In genomic region chr8:12749116-12749515, GRCm38 (mm10) we compare ENCODE assay signal across 18 mouse cellular contexts. TPM values are rescaled to one million over a fixed set of nuclear protein-coding genes. Genes with fewer than 3 reads are reported as not detected.
DNase-seq lines count a peak whose midpoint lies in the region; ATAC-seq and TF ChIP-seq lines count a peak whose summit lies in the region.
"Had no signal": no experiment of that assay in that cellular context is flagged by ENCODE, and none has a peak within 500 bp of the region (broad histone marks: within the 10 kb centered on the region; RNA-seq: fewer than 3 reads in every experiment).

No protein-coding gene starts in this region.

- no peaks in the 10 kb centered on the region for H3K36me3 ChIP-seq in kidney, adult 2 months (ENCODE audit: control insufficient read depth, insufficient read depth, low read length)
- no peaks in the 10 kb centered on the region for H3K36me3 ChIP-seq in kidney, embryonic 16.5 days (ENCODE audit: insufficient read depth, low read length)
- no peaks in the 10 kb centered on the region for H3K36me3 ChIP-seq in thymus, adult 2 months (ENCODE audit: control insufficient read depth, insufficient read depth, low read length)
- H3K36me3 ChIP-seq: embryonic facial prominence, embryonic 13.5 days; heart, embryonic 13.5 days had no signal

- H3K27ac ChIP-seq in kidney, adult 2 months (ENCODE audit: insufficient read depth, low read depth, low read length), result peak overlapping the region; percentile 85
- no peak overlapping the region for H3K27ac ChIP-seq in kidney, embryonic 16.5 days (ENCODE audit: low read length)
- H3K27ac ChIP-seq in thymus, adult 2 months (ENCODE audit: control insufficient read depth, insufficient read depth, low read length), result no peak overlapping the region
- H3K27ac ChIP-seq: embryonic facial prominence, embryonic 13.5 days; forebrain, embryonic 13.5 days; heart, embryonic 13.5 days had no signal

- H3K9ac ChIP-seq in kidney, embryonic 16.5 days (replicated peaks; ENCODE audit: low read length), result no peak overlapping the region
- H3K9ac ChIP-seq: embryonic facial prominence, embryonic 13.5 days; forebrain, embryonic 13.5 days; forebrain, postnatal 0 days; heart, embryonic 13.5 days had no signal

- peaks cover 3% of the 10 kb centered on the region; the same call in 1 of the 2 replicates for H3K9me3 ChIP-seq in kidney, embryonic 16.5 days (ENCODE audit: low read length)
- H3K9me3 ChIP-seq: forebrain, embryonic 13.5 days had no signal

- no peaks in the 10 kb centered on the region for H3K27me3 ChIP-seq in kidney, adult 2 months (replicated peaks; ENCODE audit: control insufficient read depth, insufficient read depth, low read length)
- no peaks in the 10 kb centered on the region for H3K27me3 ChIP-seq in kidney, embryonic 16.5 days (ENCODE audit: insufficient read depth, low read length)
- no peaks in the 10 kb centered on the region for H3K27me3 ChIP-seq in thymus, adult 2 months (ENCODE audit: control insufficient read depth, insufficient read depth, low read length)
- H3K27me3 ChIP-seq: embryonic facial prominence, embryonic 13.5 days; forebrain, embryonic 13.5 days; heart, embryonic 13.5 days had no signal

- H3K4me1 ChIP-seq in kidney, adult 2 months (ENCODE audit: control insufficient read depth, insufficient read depth, low read length), result peaks cover 24% of the 10 kb centered on the region; the same call in 1 of the 2 replicates
- peaks cover 5% of the 10 kb centered on the region; the same call in 1 of the 2 replicates for H3K4me1 ChIP-seq in kidney, embryonic 16.5 days (ENCODE audit: insufficient read depth, low read length)
- H3K4me1 ChIP-seq in thymus, adult 2 months (replicated peaks; ENCODE audit: control insufficient read depth, insufficient read depth, low read length), result no peaks in the 10 kb centered on the region
- H3K4me1 ChIP-seq: forebrain, embryonic 13.5 days; heart, embryonic 13.5 days had no signal

- TF ChIP-seq CTCF in kidney, adult 2 months (conservative IDR thresholded peaks at IDR 0.05; ENCODE audit: insufficient read depth, insufficient read length, low read depth, low read length), result no peak
- no peak for TF ChIP-seq CTCF in thymus, adult 2 months (IDR thresholded peaks at IDR 0.05; ENCODE audit: borderline replicate concordance, control insufficient read depth, extremely low read depth, insufficient read depth, low read length, poor library complexity)

- no peak overlapping the region for H3K4me2 ChIP-seq in kidney, embryonic 16.5 days (replicated peaks; ENCODE audit: low read depth, low read length)
- H3K4me2 ChIP-seq: embryonic facial prominence, embryonic 13.5 days; forebrain, embryonic 13.5 days; heart, embryonic 13.5 days had no signal

- no peak for ATAC-seq in kidney, embryonic 16.5 days (ENCODE audit: low FRiP score, low TSS enrichment)
- ATAC-seq: forebrain, embryonic 13.5 days; forebrain, postnatal 0 days had no signal

- no peak overlapping the region for H3K4me3 ChIP-seq in kidney, adult 2 months (ENCODE audit: insufficient read depth, low read depth, low read length)
- H3K4me3 ChIP-seq in kidney, embryonic 16.5 days (ENCODE audit: low read length), result no peak overlapping the region
- no peak overlapping the region for H3K4me3 ChIP-seq in thymus, adult 2 months (ENCODE audit: control insufficient read depth, insufficient read depth, low read length)
- H3K4me3 ChIP-seq: embryonic facial prominence, embryonic 13.5 days; forebrain, embryonic 13.5 days; heart, embryonic 13.5 days had no signal

- WGBS in kidney, adult 2 months, result 57% methylated on average over 7 of the region's 7 CpGs
- WGBS in kidney, embryonic 16.5 days, result 78% methylated on average over 7 of the region's 7 CpGs
- 93% methylated on average over 7 of the region's 7 CpGs for WGBS in thymus, adult 2 months

- TF ChIP-seq POLR2A in kidney, adult 2 months (IDR thresholded peaks at IDR 0.05; ENCODE audit: low read depth, low read length), result no peak
- no peak for TF ChIP-seq POLR2A in thymus, adult 2 months (IDR thresholded peaks at IDR 0.05; ENCODE audit: control insufficient read depth, extremely low read depth, insufficient read depth, low read length, poor library complexity)

- peak; percentile 92 for DNase-seq in kidney, adult 2 months
- DNase-seq in lung, postnatal 25 days (ENCODE audit: low spot score), result peak; percentile 38
- DNase-seq in lung, postnatal 10 days, result no peak
- peak; percentile 55 for DNase-seq in kidney, postnatal 14 days
- no peak for DNase-seq in urinary bladder, postnatal 14 days (ENCODE audit: low spot score)
- no peak for DNase-seq in thymus, adult 2 months
- DNase-seq: adrenal gland, adult 2 months; adrenal gland, postnatal 25 days; cerebellum, adult 18-20 months; cerebellum, adult 9-11 months; cerebellum, postnatal 36 days; forebrain, postnatal 0 days; gastrocnemius, postnatal 14 days; heart, postnatal 36 days had no signal

RNA-seq across cellular contexts. Expression of gene Atp11a, which starts 7.7 kb away (rescaled TPM):
- polyA plus RNA-seq in kidney, adult 2 months (2012; rRNA removed), result 176 and 271 TPM in 2 replicates
- 14.4 and 18.5 TPM in 2 replicates for polyA plus RNA-seq in kidney, embryonic 16.5 days (2015; fragmentation: Nextera tagmentation; extraction: Ambion mirVana)
- polyA plus RNA-seq in thymus, adult 2 months (2012; rRNA removed), result 60.9 and 64.8 TPM in 2 replicates

Comparison
In these comparisons a context has a peak if more than half of its experiments do, and no peak if none do; other contexts are left out.
1. DNase-seq: peak in kidney, adult 2 months (single experiment), lung, postnatal 25 days (single experiment) and kidney, postnatal 14 days (single experiment); none in lung, postnatal 10 days (single experiment), urinary bladder, postnatal 14 days (single experiment) and thymus, adult 2 months (single experiment).